Mouse (Mus musculus) kidney, embryonic 14.5 days (tissue): ENCODE data around the gene Prg2. TPM values are rescaled to one million over a fixed set of nuclear protein-coding genes. Genes with fewer than 3 reads are reported as not detected.

Experiments
- ATAC-seq: fragments of 200-750 bp; cut with Nextera tagmentation; 2 replicates; pipeline ENCODE4 v1.8.0; 2017; ENCODE audit warnings: moderate number of reproducible peaks, mild to moderate bottlenecking, moderate TSS enrichment, moderate library complexity; ENCODE audit not compliant: low FRiP score, low TSS enrichment
- H3K27ac ChIP-seq: fragments of 300-500 bp; sonication (generic); 2 replicates; pipeline ENCODE4 v1.5.1; 2014; ENCODE audit warnings: low read depth, mild to moderate bottlenecking, low read length, moderate library complexity, mixed read lengths
- H3K27me3 ChIP-seq: fragments of 300-500 bp; sonication (generic); 2 replicates; pipeline ENCODE4 v1.6.1; 2014; ENCODE audit warnings: mild to moderate bottlenecking, low read length; ENCODE audit not compliant: control insufficient read depth, insufficient read depth
- H3K36me3 ChIP-seq: fragments of 300-500 bp; sonication (generic); 2 replicates; pipeline ENCODE4 v1.6.1; 2014; ENCODE audit warnings: low read length, mixed read lengths; ENCODE audit not compliant: control insufficient read depth, insufficient read depth
- H3K4me1 ChIP-seq: fragments of 300-500 bp; sonication (generic); 2 replicates; pipeline ENCODE4 v1.6.1; 2014; ENCODE audit warnings: low read length, mixed read lengths; ENCODE audit not compliant: control insufficient read depth, insufficient read depth
- H3K4me2 ChIP-seq: fragments of 300-500 bp; sonication (generic); replicated peaks from 2 replicates; pipeline ENCODE4 v1.6.1; 2014; ENCODE audit warnings: low read depth, mild to moderate bottlenecking, low read length
- H3K4me3 ChIP-seq: fragments of 300-500 bp; sonication (generic); 2 replicates; pipeline ENCODE4 v1.5.1; 2014; ENCODE audit warnings: mild to moderate bottlenecking, low read length
- H3K9ac ChIP-seq: fragments of 300-500 bp; sonication (generic); 2 replicates; pipeline ENCODE4 v1.6.1; 2014; ENCODE audit warnings: low read depth, mild to moderate bottlenecking, low read length, moderate library complexity
- H3K9me3 ChIP-seq: fragments of 300-500 bp; sonication (generic); 2 replicates; pipeline ENCODE4 v1.6.1; 2016; ENCODE audit warnings: low read length; ENCODE audit not compliant: control insufficient read depth
- WGBS: fragments of 180-500 bp; shearing (Covaris S2); extraction: QIAGEN DNeasy Blood & Tissue Kit; methylation state at CpG from one replicate; pipeline ENCODE4 v1.1.7; 2014; 5-methylcytosine and 5-hydroxymethylcytosine counted together
- polyA plus RNA-seq: library from polyadenylated mRNA; unstranded; fragments of >200 nt; fragmentation: Nextera tagmentation; extraction: Ambion mirVana; gene quantifications from 2 replicates; pipeline ENCODE4 v1.2.1, GENCODE M21; 2014

Gene Prg2
- polyA plus RNA-seq, 1 experiment from 2014 or later, result not detected

DNA sequence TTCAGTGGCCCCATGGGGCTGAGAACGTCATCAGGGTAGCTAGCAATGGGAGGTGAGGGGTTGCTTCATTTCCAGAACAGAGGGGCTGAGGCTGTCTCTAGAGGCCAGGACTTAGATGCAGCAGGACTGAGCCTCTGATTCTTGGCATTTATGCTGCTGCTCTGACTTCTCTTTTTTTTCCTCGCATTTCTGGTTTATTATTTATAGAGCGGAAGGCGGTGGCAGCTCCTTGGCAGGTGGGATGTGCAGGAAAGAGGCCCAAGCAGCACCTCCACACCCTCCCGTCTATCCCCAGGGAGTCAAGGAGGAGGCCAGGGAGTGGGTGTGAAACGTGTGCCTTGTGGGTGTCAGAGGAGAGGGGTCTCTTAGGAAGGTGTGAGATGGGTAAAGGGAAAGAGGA is 50.7 kb downstream of the Prg2 start:
- Histone ChIP-seq H3K36me3 (no peaks in the 10 kb centered on the region), H3K9me3 (no peaks in the 10 kb centered on the region), H3K27me3 (no peaks in the 10 kb centered on the region), H3K27ac (no peak overlapping the region), H3K4me1 (no peaks in the 10 kb centered on the region), H3K9ac (no peak overlapping the region), H3K4me3 (no peak overlapping the region), H3K4me2 (no peak overlapping the region)
- no peak for ATAC-seq
- WGBS, result 62% methylated on average over 6 of the region's 6 CpGs

DNA sequence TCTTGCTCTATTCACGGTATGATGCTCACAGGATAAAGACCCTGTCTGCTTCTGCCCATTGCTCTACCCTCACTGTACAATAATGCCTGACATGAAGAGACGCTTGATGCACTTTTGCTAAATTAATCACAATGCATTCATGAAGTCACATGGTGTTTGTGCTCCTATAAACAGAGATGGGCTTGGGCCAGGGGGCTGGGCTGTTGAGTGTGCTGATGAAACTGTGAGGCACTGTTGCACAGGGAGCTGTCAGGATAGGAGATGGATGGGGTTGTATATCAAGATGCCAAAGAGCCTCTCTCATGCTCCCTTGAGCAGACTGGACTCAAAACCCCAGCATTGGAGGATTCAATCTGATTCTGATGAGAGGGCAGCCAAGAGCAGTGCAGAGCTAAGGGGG is 52.9 kb downstream of the Prg2 start:
- Histone ChIP-seq H3K27ac (no peak overlapping the region), H3K9ac (no peak overlapping the region), H3K4me1 (0 out of 2 replicates have a peak, but pooled peaks cover 2% of the 10 kb centered on the region), H3K4me2 (no peak overlapping the region), H3K36me3 (no peaks in the 10 kb centered on the region), H3K27me3 (no peaks in the 10 kb centered on the region), H3K4me3 (no peak overlapping the region), H3K9me3 (no peaks in the 10 kb centered on the region)
- ATAC-seq, result no peak
- 79% methylated on average over 2 of the region's 2 CpGs for whole genome bisulfite sequencing

Other genes with a start within 250 kb of the Prg2 start
- gene Ypel4, start 246.4 kb upstream of the Prg2 start, polyA plus RNA-seq, result 10.0 and 10.4 TPM in 2 replicates
- gene Gm19426, start 236.8 kb upstream of the Prg2 start, polyA plus RNA-seq, result 5.6 and 14.9 TPM in 2 replicates
- 81.7 and 85.8 TPM in 2 replicates for gene Serping1, start 205.0 kb upstream of the Prg2 start, polyA plus RNA-seq
- 25.3 and 29.0 TPM in 2 replicates for gene Ube2l6, start 181.6 kb upstream of the Prg2 start, polyA plus RNA-seq
- gene Smtnl1, start 157.8 kb upstream of the Prg2 start, polyA plus RNA-seq, result 0.16 and 0.24 TPM in 2 replicates
- gene Timm10, start 153.5 kb upstream of the Prg2 start, polyA plus RNA-seq, result 65.3 and 79.4 TPM in 2 replicates
- 15.5 and 19.4 TPM in 2 replicates for gene Slc43a1, start 141.6 kb upstream of the Prg2 start, polyA plus RNA-seq
- 1.6 and 2.1 TPM in 2 replicates for gene Rtn4rl2, start 93.8 kb upstream of the Prg2 start, polyA plus RNA-seq
- gene Slc43a3, start 43.9 kb upstream of the Prg2 start, polyA plus RNA-seq, result 41.1 and 53.7 TPM in 2 replicates
- gene Prg3, start 7.8 kb downstream of the Prg2 start, polyA plus RNA-seq, result not detected in 2 replicates
- 260 and 334 TPM in 2 replicates for gene Ssrp1, start 56.8 kb downstream of the Prg2 start, polyA plus RNA-seq
- 0.53 and 0.86 TPM in 2 replicates for gene P2rx3, start 57.0 kb downstream of the Prg2 start, polyA plus RNA-seq
- gene Tnks1bp1, start 67.6 kb downstream of the Prg2 start, polyA plus RNA-seq, result 8.1 and 10.1 TPM in 2 replicates
- 54.0 and 67.7 TPM in 2 replicates for gene Aplnr, start 155.8 kb downstream of the Prg2 start, polyA plus RNA-seq
- gene Lrrc55, start 216.7 kb downstream of the Prg2 start, polyA plus RNA-seq, result 0.39 and 0.47 TPM in 2 replicates